Mouse (Mus musculus): ENCODE data around the gene Gm28269. TPM values are rescaled to one million over a fixed set of nuclear protein-coding genes. Genes with fewer than 3 reads are reported as not detected.

Gm28269 gene
- not detected in 2 replicates for polyA plus RNA-seq (2012; rRNA removed)

- DNase-seq (ENCODE audit: extremely low spot score in 1 of 2, low spot score in 1 of 2), result no peak
These were observed at the start of gene Gm28269 for GRCm38 (mm10) chrX:21744997-21745396. Gm28269 (minus strand) TSS chrX:21745097.

GRCm38 (mm10) chrX:21716885-21717284 lies 28.0 kb downstream of the Gm28269 start:
- DNase-seq (ENCODE audit: extremely low spot score in 1 of 2, low spot score in 1 of 2), result no peak

GRCm38 (mm10) chrX:21715293-21715692 lies 29.6 kb downstream of the Gm28269 start:
- DNase-seq (ENCODE audit: extremely low spot score in 1 of 2, low spot score in 1 of 2), result no peak

GRCm38 (mm10) chrX:21714829-21715228 lies 30.1 kb downstream of the Gm28269 start, which contains the start of gene Slc6a14:
Slc6a14 (plus strand) TSS chrX:21714896.
- DNase-seq (ENCODE audit: extremely low spot score in 1 of 2, low spot score in 1 of 2), result no peak

- DNase-seq (ENCODE audit: extremely low spot score in 1 of 2, low spot score in 1 of 2), result no peak
These were observed 40.4 kb downstream of the Gm28269 start for GRCm38 (mm10) chrX:21704470-21704869.

GRCm38 (mm10) chrX:21701646-21702045 lies 43.3 kb downstream of the Gm28269 start:
- no peak for DNase-seq (ENCODE audit: extremely low spot score in 1 of 2, low spot score in 1 of 2)

- no peak for DNase-seq (ENCODE audit: extremely low spot score in 1 of 2, low spot score in 1 of 2)
These were observed 49.2 kb downstream of the Gm28269 start for GRCm38 (mm10) chrX:21695687-21696086.

- no peak for DNase-seq (ENCODE audit: extremely low spot score in 1 of 2, low spot score in 1 of 2)
These were observed 49.7 kb downstream of the Gm28269 start for GRCm38 (mm10) chrX:21695220-21695619.

Other genes with a start within 250 kb of the Gm28269 start
- gene Slc6a14, start 30.2 kb downstream of the Gm28269 start, polyA plus RNA-seq (2012; rRNA removed), result 0.02 TPM in 1 of 2 replicates, not detected in the other

All from frontal cortex, adult 2 months (tissue).